Comparison of ENCODE assay signal across 8 mouse cellular contexts in genomic region chr2:144010282-144011044, GRCm38 (mm10). TPM values are rescaled to one million over a fixed set of nuclear protein-coding genes. Genes with fewer than 3 reads are reported as not detected.
DNase-seq lines count a peak whose midpoint lies in the region; ATAC-seq and TF ChIP-seq lines count a peak whose summit lies in the region.

No protein-coding gene starts in this region.

- H3K27me3 ChIP-seq in Patski, result no peaks in the 10 kb centered on the region
- H3K27me3 ChIP-seq in hindbrain, embryonic 11.5 days (ENCODE audit: control insufficient read depth, insufficient read depth, low read length), result no peaks in the 10 kb centered on the region

- H3K4me2 ChIP-seq in hindbrain, embryonic 11.5 days (replicated peaks; ENCODE audit: low read depth, low read length), result peak overlapping the region; percentile 60

- DNase-seq in Patski (ENCODE audit: low read depth, low spot score), result no peak
- DNase-seq in cerebellum, postnatal 10 days, result peak; percentile 89 to 91
- peak; percentile 63 to 75 for DNase-seq in frontal cortex, postnatal 10 days (ENCODE audit: low spot score in 2 of 2)
- peak; percentile 83 for DNase-seq in hindbrain, embryonic 11.5 days (ENCODE audit: low spot score)
- DNase-seq in layer of hippocampus, postnatal 10 days (ENCODE audit: low spot score in 2 of 2), result peak; percentile 81 to 83
- DNase-seq in lung, postnatal 14 days, result peak; percentile 87
- peak; percentile 84 for DNase-seq in ovary, postnatal 36 days (ENCODE audit: low spot score)
- DNase-seq in thymus, postnatal 25 days, result peak; percentile 86

- H3K9me3 ChIP-seq in hindbrain, embryonic 11.5 days (ENCODE audit: control insufficient read depth, low read length), result no peaks in the 10 kb centered on the region

- peak; percentile 99 for TF ChIP-seq CTCF in Patski (IDR thresholded peaks at IDR 0.05)

- WGBS in hindbrain, embryonic 11.5 days, result under 1% methylated on average over 36 of the region's 107 CpGs

- in situ Hi-C loops in Patski (cut with MboI; ENCODE audit: low pct_unique_long_range_greater_than_20kb), result loop anchor here (10.0 kb wide), 1 partner anchor 174 kb away; no protein-coding TSS in a partner anchor

- H3K9ac ChIP-seq in hindbrain, embryonic 11.5 days (ENCODE audit: low read depth, low read length), result peak overlapping the region; percentile 75

- ATAC-seq in Patski, result peak; percentile 54
- ATAC-seq in hindbrain, embryonic 11.5 days (ENCODE audit: low FRiP score), result peak; percentile 44

- no peaks in the 10 kb centered on the region; the same call in 1 of the 2 replicates for H3K4me1 ChIP-seq in hindbrain, embryonic 11.5 days (replicated peaks; ENCODE audit: control insufficient read depth, insufficient read depth, low read length)

- CTCF ChIA-PET in Patski (lab: Charles Lee), result interaction anchor here (0.8 to 1.3 kb wide), 4 partner anchors 133 to 253 kb away, joined by 3 read pairs; no protein-coding TSS in a partner anchor

- peak overlapping the region; percentile 70 for H3K4me3 ChIP-seq in hindbrain, embryonic 11.5 days (ENCODE audit: low read depth, low read length)

- H3K36me3 ChIP-seq in hindbrain, embryonic 11.5 days (ENCODE audit: control insufficient read depth, insufficient read depth, low read length), result no peaks in the 10 kb centered on the region

- H3K27ac ChIP-seq in hindbrain, embryonic 11.5 days (ENCODE audit: low read depth, low read length), result peak overlapping the region; percentile 82

- POLR2A ChIA-PET in Patski (lab: Charles Lee), result interaction anchor here (0.7 to 0.8 kb wide), 2 partner anchors 23 to 92 kb away, joined by 3 read pairs; no protein-coding TSS in a partner anchor

RNA-seq across cellular contexts. Expression of gene Rrbp1, which starts 0.6 kb away (rescaled TPM):
- polyA plus RNA-seq in Patski (2021), result 230 TPM
- 41.6 and 63.9 TPM in 2 replicates for polyA plus RNA-seq in hindbrain, embryonic 11.5 days (2014; fragmentation: Nextera tagmentation; extraction: Ambion mirVana)
- 100 to 1,000 TPM in 1 of 2 experiments, 10 to 100 TPM in 1; 94.7 to 102 TPM for total RNA-seq in layer of hippocampus, postnatal 10 days (2021)

RNA-seq across cellular contexts. Expression of gene Banf2, which starts 22.4 kb away (rescaled TPM):
- not detected for polyA plus RNA-seq in Patski (2021)
- not detected in 2 replicates for polyA plus RNA-seq in hindbrain, embryonic 11.5 days (2014; fragmentation: Nextera tagmentation; extraction: Ambion mirVana)
- not detected for total RNA-seq in layer of hippocampus, postnatal 10 days (2021)
